Mouse (Mus musculus) liver (tissue): ENCODE data around the gene Unc119b.
"Not testable (repeated sequence)": the region's sequence is repeated elsewhere in the genome, so short reads cannot be mapped to it uniquely, and the experiment has no call there.

Experiments
- DNase-seq: peaks from one replicate; pipeline ENCODE4 v3.0.0-alpha.2; 2020; ENCODE audit warnings: mixed read lengths

Unc119b gene

GRCm38 (mm10) chr5:115129328-115129727 lies 5.4 kb downstream of the Unc119b start:
- DNase-seq: no peak

GRCm38 (mm10) chr5:115127421-115128179 lies 7.2 kb downstream of the Unc119b start:
- DNase-seq: no peak

GRCm38 (mm10) chr5:115126578-115127312 lies 8.0 kb downstream of the Unc119b start:
- no peak for DNase-seq

- DNase-seq: peak; percentile 79
Measured at GRCm38 (mm10) chr5:115125211-115125871, 9.4 kb downstream of the Unc119b start.

- no peak for DNase-seq
Measured at GRCm38 (mm10) chr5:115124690-115125089, 10.1 kb downstream of the Unc119b start.

GRCm38 (mm10) chr5:115120978-115121377 lies 13.8 kb downstream of the Unc119b start:
- no peak for DNase-seq

GRCm38 (mm10) chr5:115118961-115119570 lies 15.7 kb downstream of the Unc119b start, which contains the start of gene Acads:
TSS of gene Acads (minus strand) at chr5:115119346.
- DNase-seq: peak; percentile 88

GRCm38 (mm10) chr5:115117467-115117866 lies 17.3 kb downstream of the Unc119b start:
- no peak for DNase-seq

GRCm38 (mm10) chr5:115116426-115116825 lies 18.3 kb downstream of the Unc119b start:
- no peak for DNase-seq

- no peak for DNase-seq
Measured at GRCm38 (mm10) chr5:115114501-115114900, 20.3 kb downstream of the Unc119b start.

- DNase-seq: no peak
Measured at GRCm38 (mm10) chr5:115113244-115113643, 21.5 kb downstream of the Unc119b start.

GRCm38 (mm10) chr5:115111156-115111555 lies 23.6 kb downstream of the Unc119b start:
- DNase-seq: no peak

- DNase-seq: not testable (repeated sequence)
Measured at GRCm38 (mm10) chr5:115103253-115103652, 31.5 kb downstream of the Unc119b start.

GRCm38 (mm10) chr5:115102231-115102630 lies 32.5 kb downstream of the Unc119b start:
- no peak for DNase-seq

- no peak for DNase-seq
Measured at GRCm38 (mm10) chr5:115100473-115100872, 34.3 kb downstream of the Unc119b start.

- no peak for DNase-seq
Measured at GRCm38 (mm10) chr5:115099991-115100390, 34.8 kb downstream of the Unc119b start.

GRCm38 (mm10) chr5:115099530-115099929 lies 35.2 kb downstream of the Unc119b start:
- DNase-seq: no peak

- no peak for DNase-seq
Measured at GRCm38 (mm10) chr5:115098195-115098594, 36.6 kb downstream of the Unc119b start, which contains the start of gene Gm10401. TSS of gene Gm10401 (minus strand) at chr5:115098295.

- DNase-seq: no peak
Measured at GRCm38 (mm10) chr5:115091776-115092175, 43.0 kb downstream of the Unc119b start.

GRCm38 (mm10) chr5:115091015-115091414 lies 43.8 kb downstream of the Unc119b start:
- no peak for DNase-seq

- no peak for DNase-seq
Measured at GRCm38 (mm10) chr5:115089592-115090268, 45.0 kb downstream of the Unc119b start.

- DNase-seq: no peak
Measured at GRCm38 (mm10) chr5:115085675-115086074, 49.1 kb downstream of the Unc119b start.
